Mouse (Mus musculus) right cerebral cortex, postnatal 14 days (tissue): ENCODE measurements at regions not wholly inside any gene's neighbourhood (a gene's known extent, or its start where the extent isn't known, plus 50 kb on each side); places are given as distances from the start of the nearest gene placed in this dataset.
"Not testable (repeated sequence)": the region's sequence is repeated elsewhere in the genome, so short reads cannot be mapped to it uniquely, and the experiment has no call there.

ENCODE experiments used
- DNase-seq: peaks from one replicate; pipeline ENCODE4 v3.0.0; 2022

DNA sequence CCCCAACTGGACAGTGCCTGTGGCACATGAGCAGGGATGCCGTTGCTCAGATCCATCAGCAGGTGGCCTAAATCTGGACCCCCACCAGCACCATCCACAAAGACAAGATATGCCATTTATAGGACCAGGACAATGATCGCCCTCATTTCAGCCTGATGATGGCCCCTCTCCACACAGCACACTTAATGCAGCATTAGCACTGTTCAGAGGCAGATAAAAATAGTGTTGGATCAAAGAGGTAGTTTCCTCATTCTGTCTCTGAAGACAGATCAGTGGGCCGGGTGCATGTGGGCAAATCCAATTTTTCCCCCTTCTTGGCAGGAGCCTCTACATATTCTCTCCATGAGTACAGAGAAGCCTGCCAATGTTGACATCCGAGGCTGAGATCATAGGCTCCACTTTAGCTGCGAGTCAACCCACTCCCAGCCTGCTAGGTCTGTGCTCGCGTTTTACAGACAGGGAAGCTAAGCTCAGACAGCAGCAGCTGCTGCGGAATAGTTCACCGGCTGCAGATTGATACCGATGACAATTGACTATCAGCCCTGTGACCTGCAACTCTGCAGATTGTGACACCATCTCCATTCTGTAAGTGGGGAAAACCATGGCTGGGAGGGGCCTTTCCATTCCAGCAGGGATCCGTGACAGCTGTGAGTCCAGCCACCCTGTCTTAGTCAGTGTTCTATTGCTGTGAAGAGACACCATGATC lies 188.7 kb upstream of the Hs6st1 start:
- DNase-seq: peak; percentile 59

DNA sequence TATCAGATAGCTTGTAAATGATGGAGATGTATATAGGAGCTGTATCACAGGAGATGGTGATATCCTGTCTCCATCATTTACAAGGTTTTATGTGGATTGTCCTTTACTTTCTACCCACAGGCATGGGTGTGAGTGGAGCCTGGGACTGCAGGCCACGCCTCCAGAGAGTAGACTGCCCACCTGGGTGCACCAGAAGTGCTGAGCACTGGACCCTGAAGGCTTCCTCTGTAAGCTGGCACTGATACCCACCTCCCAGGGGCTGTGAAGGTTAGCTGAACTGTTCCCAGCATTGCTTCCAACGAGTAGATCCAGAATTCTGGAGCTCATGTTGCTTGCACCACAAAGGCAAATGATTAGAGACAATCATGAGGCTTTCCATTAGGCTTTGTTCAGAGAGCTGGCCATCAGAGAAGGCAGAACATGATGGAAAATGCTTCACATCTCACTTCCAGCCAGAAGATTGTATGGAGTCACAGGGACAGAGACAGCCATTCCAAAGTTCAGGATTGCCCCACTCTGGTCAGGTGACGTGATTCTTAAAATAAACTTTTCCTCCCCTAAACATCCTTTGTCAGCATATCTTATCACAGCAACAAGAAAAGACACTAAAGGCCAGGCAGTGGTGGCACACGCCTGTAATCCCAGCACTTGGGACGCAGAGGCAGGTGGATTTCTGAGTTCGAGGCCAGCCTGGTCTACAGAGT lies 187.5 kb upstream of the Hs6st1 start:
- no peak for DNase-seq

DNA sequence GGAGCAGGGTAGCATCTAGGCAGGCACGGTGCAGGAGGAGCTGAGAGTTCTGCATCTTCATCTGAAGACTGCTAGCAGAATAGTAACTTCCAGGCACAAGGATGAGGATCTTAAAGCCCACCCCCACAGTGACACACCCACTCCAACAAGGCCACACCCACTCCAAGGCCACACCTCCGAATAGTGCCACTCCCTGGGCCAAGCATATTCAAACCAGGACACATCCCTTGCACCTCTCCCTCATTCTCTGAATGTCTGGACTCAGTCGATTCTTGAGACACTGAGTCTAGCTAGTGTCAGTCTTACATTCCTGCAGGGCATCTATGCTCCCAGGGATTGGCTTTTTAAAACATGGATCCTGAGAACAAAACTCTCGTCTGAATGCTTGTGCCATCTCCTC lies 186.7 kb upstream of the Hs6st1 start:
- no peak for DNase-seq

DNA sequence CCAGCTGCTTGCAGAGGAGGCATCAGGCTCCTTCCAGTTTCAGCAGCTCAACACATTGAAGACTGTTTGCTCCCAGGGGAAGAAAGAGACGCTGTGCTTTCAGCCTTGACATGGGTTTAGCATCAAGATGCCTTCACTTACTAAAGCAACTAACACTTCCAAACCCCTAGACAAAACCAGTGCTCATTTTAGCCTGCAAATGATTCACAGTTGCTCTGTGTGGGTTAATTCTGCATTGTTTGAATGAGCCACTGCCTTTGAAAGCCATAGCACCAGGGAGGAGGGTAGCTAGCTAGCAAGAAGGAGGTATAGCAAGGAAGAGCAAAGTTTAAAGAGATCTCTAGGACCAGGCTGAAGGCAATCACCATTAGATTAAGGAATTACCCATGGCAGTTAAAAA lies 186.1 kb upstream of the Hs6st1 start:
- no peak for DNase-seq

DNA sequence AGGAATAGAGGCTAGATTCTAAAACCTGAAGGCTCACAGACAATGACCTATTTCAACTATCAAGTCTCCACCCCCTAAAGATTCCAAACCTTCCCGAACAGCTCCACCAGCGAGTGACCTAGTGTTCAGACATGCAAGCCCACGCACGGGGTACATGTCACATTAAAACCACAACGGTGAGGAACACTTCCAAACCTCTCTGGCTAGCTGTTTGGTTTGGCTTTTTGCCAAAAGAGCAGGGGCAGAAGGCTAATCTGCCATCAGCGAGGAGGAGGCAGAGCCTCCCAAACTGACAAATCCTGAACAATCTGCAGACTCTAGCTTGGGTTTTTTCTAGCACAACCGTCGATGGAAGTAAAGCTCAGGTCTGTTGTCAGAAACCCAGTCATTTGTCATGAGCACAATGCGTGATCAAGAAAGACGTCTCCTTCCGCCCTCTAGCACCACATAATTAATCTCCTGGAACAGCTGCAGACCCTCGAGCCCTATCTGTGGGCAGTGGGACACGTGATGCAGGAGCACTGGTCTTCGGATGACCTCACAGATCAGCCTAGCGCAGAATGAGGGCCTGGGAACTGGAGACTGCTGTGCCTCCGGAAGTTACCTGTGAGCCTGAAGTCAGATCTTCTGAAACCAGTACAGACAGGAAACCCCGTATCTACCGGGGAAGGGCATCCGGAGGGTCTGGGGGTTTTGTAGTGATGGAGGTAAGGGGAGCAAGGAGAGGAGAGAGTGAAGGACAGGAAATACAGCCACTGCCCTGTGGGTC lies 178.3 kb upstream of the Hs6st1 start:
- no peak for DNase-seq

DNA sequence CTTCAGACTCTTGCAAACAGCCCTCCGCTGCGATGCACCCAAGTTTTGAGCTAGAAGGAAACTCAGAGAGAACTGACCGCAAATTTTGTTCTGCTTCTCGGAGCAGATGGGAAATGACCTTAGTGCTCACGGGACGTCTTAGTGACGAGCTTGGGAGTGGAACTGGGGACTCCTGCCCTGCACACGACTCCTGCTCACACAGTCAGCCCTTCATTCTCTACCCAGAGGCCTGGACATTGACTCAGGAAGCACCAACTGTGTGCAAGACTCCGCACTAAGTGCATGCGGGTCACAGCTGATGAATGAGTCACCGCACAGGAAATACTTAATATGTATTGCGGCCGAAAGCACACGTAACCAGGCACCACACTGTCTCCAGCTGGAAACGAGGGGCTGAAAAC lies 177.7 kb upstream of the Hs6st1 start:
- no peak for DNase-seq

DNA sequence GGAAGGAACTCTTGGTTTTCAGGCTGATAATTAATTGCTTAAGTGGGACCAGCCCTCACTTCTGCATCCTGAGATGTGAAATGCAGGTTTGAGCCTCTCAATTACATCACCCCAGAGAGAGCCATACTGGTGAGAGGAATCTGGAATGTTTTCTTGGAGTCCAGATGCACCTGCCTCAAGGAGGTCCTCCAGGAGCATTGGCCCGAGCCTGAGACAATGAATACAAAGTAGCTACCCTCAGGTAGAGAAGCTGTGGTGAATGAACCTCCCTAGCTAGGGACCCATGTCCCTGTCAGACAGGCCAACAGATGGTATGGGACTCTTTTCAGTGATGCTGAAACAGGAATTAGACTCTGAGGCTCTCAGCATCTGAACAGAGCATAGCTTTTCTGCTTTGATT lies 168.7 kb upstream of the Hs6st1 start:
- DNase-seq: no peak

DNA sequence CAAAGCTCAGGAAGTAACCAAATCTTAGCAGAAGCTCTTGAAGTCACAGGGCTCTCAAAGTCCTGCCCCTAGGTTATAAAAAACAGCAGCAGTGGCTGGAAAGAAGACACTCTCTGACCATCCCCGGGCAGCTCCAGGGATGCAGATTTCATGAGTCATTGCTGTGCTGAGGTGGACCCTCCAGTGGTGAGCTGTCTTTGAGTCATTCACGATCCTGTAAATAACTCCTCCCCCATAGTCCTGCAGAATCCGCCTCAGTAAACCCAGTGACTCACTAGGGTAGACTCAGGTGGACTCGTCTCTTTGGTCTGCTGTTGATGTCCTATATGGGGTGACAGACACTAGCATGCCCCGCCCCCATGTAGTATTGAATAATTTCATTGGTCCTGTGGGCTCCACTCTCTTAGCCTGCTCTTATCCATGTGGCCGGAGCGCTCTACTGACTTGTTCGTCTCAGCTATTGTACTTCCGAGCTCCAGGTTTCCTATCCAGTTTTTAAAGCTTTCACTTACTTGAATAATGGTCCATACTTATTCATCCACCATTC lies 164.1 kb upstream of the Hs6st1 start:
- DNase-seq: no peak

DNA sequence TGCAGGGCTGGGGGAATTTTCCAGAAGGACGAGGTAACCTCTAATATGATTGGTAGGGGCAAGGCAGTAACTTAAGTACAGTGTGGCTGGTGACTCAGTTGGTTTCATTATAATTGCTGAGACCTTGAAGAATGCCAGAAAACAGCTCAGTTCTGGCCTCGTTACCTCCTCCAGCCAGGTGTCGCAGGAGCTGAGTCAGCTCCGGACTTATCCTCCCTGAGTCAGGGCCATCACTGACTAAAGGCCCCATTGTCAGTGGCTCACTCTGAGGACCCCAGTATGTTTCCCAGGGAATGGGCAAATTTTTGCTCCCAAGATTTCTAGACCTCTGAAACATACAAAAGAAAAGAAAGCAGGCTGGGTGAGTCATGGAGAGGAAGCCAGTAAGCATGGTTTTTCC lies 154.6 kb upstream of the Hs6st1 start:
- no peak for DNase-seq

DNA sequence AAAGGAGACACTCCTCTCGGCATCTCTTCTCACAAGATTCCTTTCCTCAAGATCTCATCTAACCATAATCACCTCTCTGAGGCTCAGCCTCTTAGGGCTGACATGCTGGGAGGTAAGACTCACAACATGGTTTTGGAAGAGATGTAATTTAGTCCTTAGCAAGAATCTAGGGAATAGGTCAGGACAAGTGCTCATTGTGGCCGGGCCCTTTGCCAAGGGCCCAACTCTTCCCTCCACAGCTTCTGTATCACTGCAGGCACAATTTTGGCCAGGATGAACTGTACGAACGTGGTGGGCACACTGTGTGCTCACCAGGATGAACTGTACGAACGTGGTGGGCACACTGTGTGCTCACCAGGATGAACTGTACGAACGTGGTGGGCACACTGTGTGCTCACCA lies 154.0 kb upstream of the Hs6st1 start:
- DNase-seq: not testable (repeated sequence)

DNA sequence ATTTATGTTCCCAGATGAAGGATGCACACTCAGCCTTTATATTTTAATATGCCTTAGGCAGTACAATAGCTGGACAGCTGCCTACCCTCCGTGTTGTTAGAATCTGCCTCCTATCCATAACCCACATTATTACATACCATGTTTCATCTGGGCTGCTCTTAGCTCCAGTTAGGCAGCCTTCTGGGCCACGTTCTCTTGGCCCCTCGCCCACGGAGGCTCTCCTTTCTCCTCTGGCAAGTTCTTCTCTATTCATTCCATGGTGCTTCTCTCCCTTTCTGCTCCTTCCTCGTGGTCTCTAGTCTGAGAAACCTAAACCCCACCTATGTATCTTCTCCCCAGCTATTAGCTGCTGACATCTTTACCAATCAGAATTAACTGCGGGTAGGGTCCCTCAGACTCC lies 152.7 kb upstream of the Hs6st1 start:
- no peak for DNase-seq

DNA sequence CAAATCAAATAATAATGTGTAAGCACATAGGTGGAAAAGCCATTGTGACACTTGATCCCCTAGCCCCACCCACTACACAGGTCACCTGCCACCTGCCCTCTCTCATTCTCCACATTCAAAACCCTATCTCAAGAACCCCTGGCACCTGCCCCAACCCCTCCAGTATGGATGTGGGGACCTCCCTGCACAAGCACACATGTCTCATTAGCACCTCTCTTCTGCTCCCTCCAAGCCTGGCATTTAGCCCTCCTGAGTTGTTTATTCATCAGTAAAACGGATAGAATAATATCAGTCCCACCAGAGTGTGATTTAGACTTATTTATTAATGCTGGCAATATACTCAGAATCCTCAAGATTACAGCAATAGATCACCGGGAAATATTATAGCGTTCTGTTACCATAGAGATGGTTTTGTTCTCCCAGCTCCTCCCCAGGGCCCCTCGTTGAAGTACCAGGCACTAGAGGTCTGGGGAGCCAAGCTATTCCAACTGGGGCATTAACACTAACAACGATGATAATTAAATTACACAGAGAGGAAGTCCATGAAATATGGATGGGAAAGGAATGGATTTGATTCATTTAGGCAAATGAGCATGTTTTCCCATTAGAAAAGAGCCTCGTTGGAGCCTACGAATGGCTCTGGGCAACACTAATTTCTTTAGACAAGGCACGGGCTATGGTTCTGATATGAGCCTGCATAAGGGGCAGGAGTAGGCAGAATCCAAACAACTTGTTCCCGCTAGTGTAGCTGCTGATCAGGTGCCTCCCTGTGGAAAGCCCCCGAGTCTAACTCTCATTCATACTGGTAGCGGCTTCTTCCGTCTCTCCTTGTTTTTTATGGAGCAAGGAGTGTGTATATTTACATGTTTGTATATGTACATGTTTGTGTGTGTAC lies 148.1 kb upstream of the Hs6st1 start:
- DNase-seq: no peak

DNA sequence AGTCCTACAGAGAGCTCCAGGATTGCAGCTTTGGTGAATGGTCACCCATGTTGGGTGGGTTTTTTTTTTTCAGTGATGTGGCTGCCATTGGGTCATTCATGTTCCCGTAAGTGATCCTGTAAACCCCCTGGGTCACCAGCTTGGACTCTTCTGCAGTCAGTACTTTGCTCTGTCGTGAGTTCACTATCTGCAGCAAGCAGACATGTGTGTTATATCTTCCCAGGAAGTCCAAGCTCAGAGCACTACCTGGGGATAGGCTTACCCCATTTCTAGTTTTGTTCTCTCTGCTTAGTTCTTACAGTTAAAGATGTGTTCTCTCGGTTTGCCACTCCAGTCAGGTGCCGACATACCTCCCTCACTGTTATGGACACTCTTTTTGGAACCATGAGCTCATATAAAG lies 143.4 kb upstream of the Hs6st1 start:
- DNase-seq: no peak

DNA sequence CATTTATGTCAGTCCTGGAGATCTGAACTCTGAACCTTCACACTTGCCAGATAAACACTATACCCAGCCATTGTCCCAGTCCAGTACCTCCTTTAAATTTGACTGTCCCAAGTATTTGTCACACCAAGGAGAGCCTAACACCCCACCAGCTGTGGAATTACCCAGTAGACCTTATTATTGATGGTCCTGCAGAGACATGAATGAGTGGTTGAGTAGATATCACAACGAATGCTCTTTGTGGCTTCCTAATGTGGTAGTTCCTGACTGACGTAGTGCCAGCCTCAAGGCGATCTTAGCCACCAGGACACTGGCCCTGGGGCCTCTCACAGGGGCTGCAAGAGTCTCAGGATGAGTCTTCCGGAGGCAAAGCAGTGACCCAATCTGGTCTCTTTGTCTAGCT lies 142.9 kb upstream of the Hs6st1 start:
- no peak for DNase-seq

DNA sequence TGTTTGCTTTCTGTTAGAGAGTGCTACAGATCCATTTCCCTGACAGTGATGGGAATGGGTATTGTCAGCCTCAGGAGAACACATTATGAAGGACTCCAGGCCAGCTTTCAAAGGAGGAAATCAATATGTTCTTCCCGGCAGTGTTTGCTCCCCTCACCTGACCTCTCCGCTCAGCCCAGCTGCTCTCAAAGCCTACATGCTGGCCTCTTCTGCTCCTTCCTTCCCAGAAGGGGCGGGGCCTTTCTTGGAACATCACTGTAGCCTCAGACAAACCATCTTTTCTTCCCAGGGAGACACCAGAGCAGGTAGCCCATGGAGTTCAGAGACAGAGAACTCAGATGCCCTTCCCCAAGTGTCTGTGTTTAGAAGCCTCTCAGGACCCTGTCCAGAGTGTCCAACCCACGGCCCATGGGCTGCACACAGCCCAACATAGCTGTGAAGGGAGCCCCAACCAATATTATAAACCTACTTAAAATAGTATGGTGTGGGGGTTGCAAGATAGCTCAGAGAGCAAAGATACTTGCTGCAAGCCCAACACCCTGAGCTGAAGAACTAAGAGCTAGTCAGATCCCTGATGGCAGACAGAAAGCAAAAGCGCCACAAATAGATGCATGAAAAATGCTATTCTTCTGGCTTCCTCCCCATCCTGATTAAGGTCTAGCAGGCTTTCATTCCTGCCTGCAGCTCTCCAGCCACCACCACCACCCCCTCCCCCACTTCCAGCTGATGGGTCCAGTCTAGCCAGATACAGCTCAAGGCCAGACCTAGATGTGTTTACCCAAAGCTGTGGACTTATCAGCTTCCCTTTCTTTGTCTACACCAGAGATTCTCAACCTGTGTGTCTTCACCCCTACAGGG lies 141.8 kb upstream of the Hs6st1 start:
- DNase-seq: no peak

DNA sequence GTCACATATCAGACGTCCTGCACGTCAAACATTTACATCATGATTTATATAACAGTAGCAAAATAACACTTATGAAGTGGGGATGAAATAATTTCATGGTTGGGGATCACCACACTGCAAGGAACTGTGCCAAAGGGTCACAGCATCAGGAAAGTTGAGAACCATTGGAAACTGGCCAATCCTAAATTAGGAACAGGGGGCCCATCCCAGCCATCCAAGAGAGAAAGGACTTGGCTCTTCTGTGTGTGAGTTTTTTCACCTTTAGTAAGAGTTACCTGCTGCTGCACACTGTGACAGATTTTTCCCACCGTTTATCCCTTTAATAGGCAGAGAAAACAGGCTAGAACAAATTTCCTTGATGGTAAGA lies 141.2 kb upstream of the Hs6st1 start:
- no peak for DNase-seq

DNA sequence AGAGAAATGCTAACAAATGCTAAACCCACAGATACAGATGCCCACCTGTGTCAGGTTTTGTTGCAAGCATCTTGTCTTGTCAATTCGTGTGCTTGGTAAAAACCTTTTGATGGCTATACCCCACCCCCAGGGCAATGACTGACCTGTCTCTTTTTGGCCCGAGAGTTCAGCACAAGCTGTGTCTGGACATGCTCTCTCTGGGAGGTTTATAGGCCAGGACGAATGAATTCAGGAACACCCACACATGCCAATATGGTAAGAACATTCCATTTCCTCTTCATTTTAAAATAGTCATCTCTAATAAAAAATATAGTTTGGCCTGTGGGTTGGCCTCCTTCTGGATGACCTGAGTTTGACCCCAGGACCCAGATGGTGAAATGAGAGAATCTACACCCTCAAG lies 137.8 kb upstream of the Hs6st1 start:
- no peak for DNase-seq

DNA sequence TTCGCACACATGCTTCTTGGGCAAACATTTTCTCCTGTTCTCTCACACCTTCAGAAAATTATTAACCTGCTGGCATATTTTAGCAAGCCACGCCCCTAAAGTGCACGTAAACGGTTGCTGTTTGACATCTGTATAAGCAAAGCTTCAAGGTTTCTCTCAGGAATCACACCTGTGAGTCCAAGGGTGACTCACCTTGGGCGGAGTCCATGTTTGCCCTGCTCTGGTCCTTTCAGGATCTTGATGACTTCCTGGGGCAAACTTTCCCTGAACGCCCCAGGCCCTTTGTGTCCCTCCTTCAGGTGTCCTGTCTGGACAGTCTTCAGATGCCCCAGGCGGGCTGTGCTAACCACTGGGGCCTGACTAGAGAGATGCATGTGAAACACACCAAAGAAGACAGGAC lies 137.1 kb upstream of the Hs6st1 start:
- no peak for DNase-seq

DNA sequence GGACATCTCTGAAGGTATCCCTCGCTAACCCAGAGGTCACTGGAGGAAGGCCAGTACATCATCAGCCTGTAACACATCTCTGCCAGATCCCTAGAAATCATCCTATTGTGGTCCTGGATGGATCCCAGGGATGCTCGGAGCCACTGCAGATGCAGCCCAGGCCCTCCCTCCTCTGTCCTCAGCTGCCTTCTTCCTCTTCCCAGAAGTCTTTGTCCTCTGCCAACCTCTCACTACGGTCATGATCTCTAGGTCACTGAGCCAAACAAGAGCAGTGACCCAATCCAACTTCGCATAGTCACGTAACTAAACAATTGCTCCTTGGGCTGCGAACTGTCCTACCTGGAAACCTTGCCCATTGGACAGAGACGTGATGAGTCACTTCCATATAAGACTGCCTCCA lies 134.7 kb upstream of the Hs6st1 start:
- no peak for DNase-seq

DNA sequence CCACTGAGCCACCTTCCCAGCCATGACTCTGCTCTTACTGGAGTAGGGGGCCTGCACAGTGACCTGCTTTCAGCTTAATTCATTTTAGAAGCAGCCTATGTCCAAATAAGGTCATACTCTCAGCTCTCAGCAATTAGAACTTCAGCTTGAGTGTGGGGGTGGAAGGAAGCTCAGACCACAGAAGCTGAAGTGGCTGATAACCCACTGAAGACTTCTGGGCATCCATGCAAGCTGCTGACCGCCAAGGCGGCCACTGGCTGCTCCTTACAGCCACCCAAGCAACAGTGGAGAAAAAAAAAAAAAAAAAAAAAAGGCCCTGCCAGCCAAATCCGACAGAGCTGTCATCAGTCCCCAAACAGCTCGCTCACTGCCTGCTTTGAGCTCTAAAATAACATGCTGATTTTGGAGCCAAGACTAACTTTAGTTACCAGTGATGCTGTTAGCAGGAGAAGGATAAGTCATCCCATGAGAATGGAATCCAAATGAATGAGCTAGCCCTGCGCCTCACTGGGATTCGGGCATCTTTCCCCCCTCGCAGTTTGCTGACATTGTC lies 133.0 kb upstream of the Hs6st1 start:
- no peak for DNase-seq

DNA sequence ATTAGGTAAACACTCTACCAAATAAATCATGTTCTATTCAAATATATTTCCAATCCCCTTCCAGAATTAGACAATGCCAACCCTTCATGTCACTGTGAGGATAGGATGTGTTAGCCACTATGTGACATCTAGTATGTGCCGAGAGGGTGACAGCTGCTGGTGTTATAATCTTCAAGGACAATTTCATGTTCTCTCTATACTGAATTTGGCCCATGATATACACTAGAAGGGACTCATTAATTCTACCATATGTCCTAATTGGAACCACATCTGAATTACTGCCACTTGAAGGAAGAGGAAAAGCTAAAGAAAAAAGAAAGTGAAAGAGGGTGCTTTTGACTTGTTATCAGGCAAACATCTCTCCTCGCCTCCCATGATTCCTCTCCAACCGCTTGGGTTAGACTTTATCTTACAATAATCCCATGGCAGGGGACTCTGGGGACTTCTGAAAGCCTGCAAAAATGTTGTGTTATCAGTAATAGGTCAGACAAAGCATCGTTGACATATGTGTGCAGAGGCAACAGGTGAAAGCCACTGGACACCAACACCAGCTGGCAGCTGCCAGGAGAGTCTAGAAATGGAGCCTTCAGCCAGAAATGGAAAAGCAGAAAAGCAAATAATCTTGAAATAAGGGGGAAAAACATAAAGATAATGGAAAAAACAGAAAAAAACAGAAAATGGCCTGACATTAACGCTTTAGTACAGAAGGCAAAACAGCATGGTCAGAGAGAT lies 131.7 kb upstream of the Hs6st1 start:
- no peak for DNase-seq
